Mouse (Mus musculus): ENCODE measurements around the gene Rhbdd2. TPM values are rescaled to one million over a fixed set of nuclear protein-coding genes. Genes with fewer than 3 reads are reported as not detected.

Rhbdd2 gene
- polyA plus RNA-seq, 1 experiment: 23.3 TPM

DNA sequence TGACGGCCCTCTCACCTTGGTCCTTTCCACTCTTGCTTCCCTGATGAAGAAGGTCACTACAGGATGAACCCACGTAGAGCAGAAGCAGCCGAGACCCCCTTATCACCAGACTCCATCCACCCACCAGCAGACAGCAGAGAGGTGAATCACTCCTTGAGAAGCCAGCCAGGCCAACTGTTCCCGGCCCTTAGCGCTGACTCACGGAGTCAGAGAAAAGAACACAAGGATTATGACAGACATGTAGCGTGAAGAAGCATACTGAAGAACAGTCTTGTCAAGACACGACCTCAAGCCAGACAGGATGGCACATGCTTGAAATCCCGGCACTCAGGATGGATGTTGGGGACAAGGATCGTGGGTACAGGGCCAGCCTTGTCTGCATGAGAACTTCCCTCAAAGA lies 10.7 kb upstream of the Rhbdd2 start:
- H3K4me1 ChIP-seq (ENCODE audit: control insufficient read depth, insufficient read depth, low read length): peaks cover 6% of the 10 kb centered on the region
- no peak for TF ChIP-seq CTCF (IDR thresholded peaks at IDR 0.05; ENCODE audit: borderline replicate concordance, insufficient read depth, low read length)
- no peak for TF ChIP-seq POLR2A (IDR thresholded peaks at IDR 0.05; ENCODE audit: low read depth, low read length)
- peak overlapping the region; percentile 56 for H3K27ac ChIP-seq (ENCODE audit: insufficient read depth, low read length)
- H3K4me3 ChIP-seq (ENCODE audit: insufficient read depth, low read length): no peak overlapping the region

DNA sequence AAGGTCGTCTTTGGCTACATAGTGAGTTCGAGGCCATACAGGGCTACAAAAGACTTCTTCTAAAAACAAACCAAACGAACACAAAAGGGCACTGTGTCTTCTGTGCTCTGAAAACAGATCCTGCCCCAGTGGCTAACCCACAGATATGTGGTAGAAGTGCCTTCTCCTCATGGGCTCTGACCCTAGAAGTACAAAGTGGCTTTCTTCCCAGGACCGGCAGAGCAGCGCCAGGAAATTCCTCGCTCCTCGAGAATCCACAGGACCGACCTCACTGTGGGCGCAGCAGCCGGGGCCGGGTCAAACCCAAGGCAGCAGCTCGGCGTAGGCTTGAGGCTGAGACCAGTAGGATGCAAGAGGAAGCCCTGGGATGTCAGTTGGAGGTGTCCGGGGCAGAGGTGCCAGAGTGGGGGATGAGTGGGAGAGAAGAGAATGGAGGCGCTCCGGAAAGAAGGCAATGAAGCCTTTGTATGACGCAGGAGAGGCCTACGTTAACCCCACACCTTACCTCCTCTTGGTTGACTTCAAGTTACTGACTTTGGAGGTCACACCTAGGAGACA lies 9.3 kb upstream of the Rhbdd2 start:
- H3K4me1 ChIP-seq (ENCODE audit: control insufficient read depth, insufficient read depth, low read length): peaks cover 6% of the 10 kb centered on the region

DNA sequence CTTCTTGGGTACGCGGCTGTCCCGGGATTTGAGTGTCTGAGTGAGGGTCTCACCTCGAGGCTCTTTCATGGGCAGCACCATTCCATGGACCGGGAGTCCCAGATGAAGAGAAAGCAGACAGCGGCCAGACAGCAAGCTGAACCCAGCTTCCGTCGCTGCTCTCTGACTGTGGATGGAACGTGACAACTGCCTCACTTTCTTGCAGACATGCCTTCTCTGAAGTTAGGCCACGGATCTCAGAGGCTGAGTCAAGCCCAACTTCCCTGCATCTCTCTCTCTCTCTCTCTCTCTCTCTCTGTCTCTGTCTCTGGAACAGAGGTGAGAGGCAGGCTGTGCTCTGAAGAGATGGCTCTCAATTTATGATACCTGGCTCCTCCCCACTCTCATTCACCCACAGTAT lies 3.5 kb upstream of the Rhbdd2 start:
- H3K4me1 ChIP-seq (ENCODE audit: control insufficient read depth, insufficient read depth, low read length): no peaks in the 10 kb centered on the region
- TF ChIP-seq CTCF (IDR thresholded peaks at IDR 0.05; ENCODE audit: borderline replicate concordance, insufficient read depth, low read length) (no peak), POLR2A (IDR thresholded peaks at IDR 0.05; ENCODE audit: low read depth, low read length) (no peak)
- H3K27ac ChIP-seq (ENCODE audit: insufficient read depth, low read length): no peak overlapping the region
- H3K4me3 ChIP-seq (ENCODE audit: insufficient read depth, low read length): no peak overlapping the region

More for the DNA sequence above, 9.3 kb upstream of the Rhbdd2 start:
- TF ChIP-seq POLR2A (IDR thresholded peaks at IDR 0.05; ENCODE audit: low read depth, low read length) (no peak), CTCF (IDR thresholded peaks at IDR 0.05; ENCODE audit: borderline replicate concordance, insufficient read depth, low read length) (no peak)
- H3K27ac ChIP-seq (ENCODE audit: insufficient read depth, low read length): no peak overlapping the region
- H3K4me3 ChIP-seq (ENCODE audit: insufficient read depth, low read length): no peak overlapping the region

DNA sequence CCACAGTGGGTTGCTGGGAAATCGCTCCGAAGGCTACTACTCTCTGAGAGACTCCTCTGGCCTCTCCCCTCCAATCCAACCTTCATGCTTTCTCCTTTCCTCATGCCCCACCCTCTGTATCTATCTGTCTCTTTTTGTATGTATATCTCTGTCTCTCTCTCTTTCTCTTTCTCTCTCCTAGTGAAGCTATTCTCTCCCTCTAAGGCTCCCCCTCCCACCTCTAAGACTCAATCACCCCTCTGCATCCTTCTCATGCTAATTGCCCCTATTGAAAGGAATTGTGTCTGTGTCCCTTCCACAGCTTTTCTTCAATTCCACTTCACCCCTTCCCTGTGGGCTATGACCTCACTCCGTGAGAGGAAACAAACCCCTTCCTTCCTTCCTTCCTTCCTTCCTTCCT lies 3.0 kb upstream of the Rhbdd2 start:
- Histone ChIP-seq H3K27ac (ENCODE audit: insufficient read depth, low read length) (no peak overlapping the region), H3K4me3 (ENCODE audit: insufficient read depth, low read length) (no peak overlapping the region)

DNA sequence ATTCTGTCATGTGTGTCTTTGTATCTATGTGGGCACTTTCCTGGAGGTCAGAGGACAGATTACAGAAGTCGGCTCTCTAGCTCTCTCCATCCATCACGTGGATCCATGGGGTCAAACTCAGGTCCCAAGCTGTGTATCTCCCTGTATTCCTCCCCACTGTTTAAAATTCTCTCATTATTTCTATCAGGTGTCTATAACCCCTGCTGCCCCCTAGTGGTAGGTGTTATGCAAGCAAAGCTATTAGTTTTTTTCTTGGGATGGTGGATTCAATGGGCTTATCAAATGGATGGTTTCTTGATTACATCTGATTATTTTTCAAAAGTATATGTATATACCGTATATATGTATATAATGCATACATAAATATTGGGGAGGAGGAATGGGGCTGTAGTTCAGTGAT lies 1.8 kb upstream of the Rhbdd2 start:
- TF ChIP-seq POLR2A (IDR thresholded peaks at IDR 0.05; ENCODE audit: low read depth, low read length) (no peak), CTCF (IDR thresholded peaks at IDR 0.05; ENCODE audit: borderline replicate concordance, insufficient read depth, low read length) (no peak)
- H3K27ac ChIP-seq (ENCODE audit: insufficient read depth, low read length): no peak overlapping the region
- no peak overlapping the region for H3K4me3 ChIP-seq (ENCODE audit: insufficient read depth, low read length)
- no peaks in the 10 kb centered on the region for H3K4me1 ChIP-seq (ENCODE audit: control insufficient read depth, insufficient read depth, low read length)

More for the DNA sequence above, 3.0 kb upstream of the Rhbdd2 start:
- TF ChIP-seq CTCF (IDR thresholded peaks at IDR 0.05; ENCODE audit: borderline replicate concordance, insufficient read depth, low read length): no peak
- TF ChIP-seq POLR2A (IDR thresholded peaks at IDR 0.05; ENCODE audit: low read depth, low read length): no peak
- H3K4me1 ChIP-seq (ENCODE audit: control insufficient read depth, insufficient read depth, low read length): no peaks in the 10 kb centered on the region

DNA sequence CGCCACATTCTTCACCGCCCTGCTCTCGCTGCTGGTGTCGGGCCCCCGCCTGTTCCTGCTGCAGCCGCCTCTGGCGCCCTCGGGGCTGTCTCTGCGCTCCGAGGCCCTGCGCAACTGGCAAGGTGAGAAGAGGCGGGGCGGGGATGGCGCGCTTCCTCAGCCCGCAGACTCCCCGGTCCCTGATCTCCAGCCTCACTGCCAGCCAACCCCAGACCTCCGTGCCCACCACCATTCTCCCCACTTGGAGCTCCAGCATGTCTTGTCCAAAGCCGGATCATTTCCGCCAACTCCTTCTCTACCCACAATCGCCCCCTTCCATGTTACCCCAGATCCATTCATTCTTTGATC lies 353 bp downstream of the Rhbdd2 start:
- no peak for TF ChIP-seq POLR2A (IDR thresholded peaks at IDR 0.05; ENCODE audit: low read depth, low read length)
- TF ChIP-seq CTCF (IDR thresholded peaks at IDR 0.05; ENCODE audit: borderline replicate concordance, insufficient read depth, low read length): no peak

DNA sequence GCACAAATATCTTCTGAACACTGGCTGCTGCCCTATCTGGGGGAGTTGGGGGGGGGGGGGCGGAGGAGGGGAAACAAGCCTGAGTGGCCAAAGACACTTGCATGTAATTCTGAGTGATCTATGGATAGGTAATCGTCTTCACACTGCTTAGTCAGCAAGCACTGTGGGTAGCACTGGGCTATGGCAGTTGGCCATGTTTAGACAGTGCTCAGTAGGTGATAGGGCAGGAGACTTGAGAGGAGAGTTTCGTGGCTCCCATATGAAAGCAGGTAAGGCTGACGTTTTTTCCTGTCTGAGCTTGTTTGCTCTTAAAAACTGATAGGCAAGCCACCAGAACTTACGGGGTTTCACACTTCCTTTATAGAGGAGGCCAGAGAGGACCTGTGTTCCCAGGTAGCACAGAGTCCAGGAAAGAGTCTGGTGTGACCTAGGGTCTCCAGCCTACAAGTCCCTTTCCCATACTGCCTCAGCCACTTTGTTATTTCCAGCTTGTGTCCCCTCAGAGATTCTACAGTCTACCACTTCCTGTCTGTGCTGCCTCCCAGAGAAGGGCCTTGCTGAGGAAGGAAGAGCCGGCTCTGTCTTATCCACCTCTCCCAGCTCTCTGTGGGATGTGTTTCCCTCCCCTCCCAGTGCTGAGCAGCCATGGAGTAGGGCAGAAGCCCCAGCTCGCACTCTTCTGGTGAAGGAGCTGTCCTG lies 7.5 kb downstream of the Rhbdd2 start:
- TF ChIP-seq CTCF (IDR thresholded peaks at IDR 0.05; ENCODE audit: borderline replicate concordance, insufficient read depth, low read length) (no peak), POLR2A (IDR thresholded peaks at IDR 0.05; ENCODE audit: low read depth, low read length) (no peak)
- Histone ChIP-seq H3K4me3 (ENCODE audit: insufficient read depth, low read length) (no peak overlapping the region), H3K4me1 (ENCODE audit: control insufficient read depth, insufficient read depth, low read length) (no peaks in the 10 kb centered on the region), H3K27ac (ENCODE audit: insufficient read depth, low read length) (no peak overlapping the region)

More for the DNA sequence above, 353 bp downstream of the Rhbdd2 start:
- H3K4me3 ChIP-seq (ENCODE audit: insufficient read depth, low read length): peak overlapping the region; percentile 98
- H3K4me1 ChIP-seq (ENCODE audit: control insufficient read depth, insufficient read depth, low read length): no peaks in the 10 kb centered on the region
- peak overlapping the region; percentile 35; the same call in 1 of the 2 replicates for H3K27ac ChIP-seq (ENCODE audit: insufficient read depth, low read length)

DNA sequence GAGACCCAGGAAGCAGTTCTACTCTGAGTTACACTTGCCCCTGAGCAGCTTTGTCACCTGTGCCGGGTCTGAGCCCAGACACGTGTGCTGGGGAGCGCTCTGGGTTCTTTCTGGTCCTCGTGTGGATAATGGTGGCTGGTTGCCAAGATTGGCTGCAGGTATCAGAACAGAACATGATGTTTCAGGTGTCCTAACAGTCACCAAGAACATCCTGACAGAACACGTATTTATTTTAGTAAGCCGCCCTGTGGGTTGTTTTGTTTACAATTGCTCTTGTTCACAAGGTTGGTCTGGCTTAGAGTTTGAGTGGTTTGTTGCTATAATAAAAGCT lies 8.0 kb downstream of the Rhbdd2 start:
- TF ChIP-seq POLR2A (IDR thresholded peaks at IDR 0.05; ENCODE audit: low read depth, low read length) (no peak), CTCF (IDR thresholded peaks at IDR 0.05; ENCODE audit: borderline replicate concordance, insufficient read depth, low read length) (no peak)
- no peak overlapping the region for H3K4me3 ChIP-seq (ENCODE audit: insufficient read depth, low read length)
- H3K27ac ChIP-seq (ENCODE audit: insufficient read depth, low read length): no peak overlapping the region
- no peaks in the 10 kb centered on the region for H3K4me1 ChIP-seq (ENCODE audit: control insufficient read depth, insufficient read depth, low read length)

DNA sequence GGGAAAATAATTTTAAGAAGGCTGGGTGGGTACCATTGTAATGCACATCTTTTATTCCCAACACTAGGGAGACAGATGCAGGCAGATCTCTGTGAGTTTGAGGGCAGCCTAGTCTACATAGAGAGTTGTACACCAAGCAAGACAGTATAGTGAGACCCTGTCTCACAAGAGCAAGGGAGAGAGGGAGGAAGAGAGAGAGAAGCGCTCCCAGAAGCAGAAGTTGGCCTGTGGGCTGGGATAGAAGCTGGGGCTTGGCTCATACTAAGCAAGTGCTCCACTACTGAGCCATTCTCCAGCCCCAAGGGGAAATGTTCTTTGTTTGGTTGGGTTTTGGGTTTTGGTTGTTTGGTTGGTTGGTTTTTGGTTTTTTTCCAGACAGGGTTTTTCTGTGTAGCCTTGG lies 8.6 kb downstream of the Rhbdd2 start:
- H3K27ac ChIP-seq (ENCODE audit: insufficient read depth, low read length): no peak overlapping the region
- H3K4me3 ChIP-seq (ENCODE audit: insufficient read depth, low read length): no peak overlapping the region
- TF ChIP-seq CTCF (IDR thresholded peaks at IDR 0.05; ENCODE audit: borderline replicate concordance, insufficient read depth, low read length) (no peak), POLR2A (IDR thresholded peaks at IDR 0.05; ENCODE audit: low read depth, low read length) (no peak)
- H3K4me1 ChIP-seq (ENCODE audit: control insufficient read depth, insufficient read depth, low read length): no peaks in the 10 kb centered on the region

DNA sequence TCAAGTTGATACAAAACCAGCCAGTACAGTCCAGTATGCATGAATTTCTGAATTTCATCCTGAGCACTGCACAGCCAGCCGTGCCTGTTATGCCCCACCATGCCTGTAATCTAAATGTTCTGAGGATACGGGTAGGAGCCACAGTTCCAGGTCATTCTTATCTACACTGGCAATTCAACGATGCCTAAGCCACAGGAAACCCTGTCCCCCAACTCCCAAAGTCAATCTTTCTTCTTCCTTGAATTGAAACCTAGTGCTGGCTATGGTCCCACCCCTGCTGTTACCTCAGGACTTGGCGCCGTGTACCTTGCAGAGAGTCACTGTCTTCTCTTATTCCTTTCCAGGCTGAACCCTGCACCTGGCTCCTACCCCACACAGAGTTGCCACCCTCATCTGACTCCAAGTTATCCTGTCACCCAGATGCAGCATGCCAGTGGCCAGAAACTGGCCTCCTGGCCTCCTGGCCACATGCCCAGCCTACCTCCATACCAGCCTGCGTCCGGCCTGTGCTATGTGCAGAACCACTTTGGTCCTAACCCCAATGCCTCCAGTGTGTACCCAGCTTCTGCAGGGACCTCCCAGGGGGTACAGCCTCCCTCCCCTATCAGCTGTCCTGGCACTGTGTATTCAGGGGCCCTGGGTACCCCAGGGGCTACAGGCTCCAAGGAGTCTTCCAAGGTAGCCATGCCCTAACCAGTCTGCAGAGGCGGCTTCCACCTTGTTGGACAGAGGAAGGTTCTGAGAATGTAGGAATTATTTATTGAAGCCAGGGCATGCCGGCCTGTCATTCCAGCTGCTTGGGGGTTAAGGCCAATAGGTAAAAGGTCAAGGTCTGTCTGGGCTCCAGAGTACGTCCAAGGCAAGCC lies 10.5 kb downstream of the Rhbdd2 start:
- no peaks in the 10 kb centered on the region for H3K4me1 ChIP-seq (ENCODE audit: control insufficient read depth, insufficient read depth, low read length)
- TF ChIP-seq POLR2A (IDR thresholded peaks at IDR 0.05; ENCODE audit: low read depth, low read length) (no peak), CTCF (IDR thresholded peaks at IDR 0.05; ENCODE audit: borderline replicate concordance, insufficient read depth, low read length) (no peak)
- no peak overlapping the region for H3K4me3 ChIP-seq (ENCODE audit: insufficient read depth, low read length)
- H3K27ac ChIP-seq (ENCODE audit: insufficient read depth, low read length): no peak overlapping the region
